Mouse (Mus musculus): ENCODE results near the gene Necap2.

Gene Necap2

GRCm38 (mm10) chr4:141073661-141074060 is 4.5 kb downstream of the Necap2 start:
- DNase-seq (ENCODE audit: low spot score): peak; percentile 61

DNA sequence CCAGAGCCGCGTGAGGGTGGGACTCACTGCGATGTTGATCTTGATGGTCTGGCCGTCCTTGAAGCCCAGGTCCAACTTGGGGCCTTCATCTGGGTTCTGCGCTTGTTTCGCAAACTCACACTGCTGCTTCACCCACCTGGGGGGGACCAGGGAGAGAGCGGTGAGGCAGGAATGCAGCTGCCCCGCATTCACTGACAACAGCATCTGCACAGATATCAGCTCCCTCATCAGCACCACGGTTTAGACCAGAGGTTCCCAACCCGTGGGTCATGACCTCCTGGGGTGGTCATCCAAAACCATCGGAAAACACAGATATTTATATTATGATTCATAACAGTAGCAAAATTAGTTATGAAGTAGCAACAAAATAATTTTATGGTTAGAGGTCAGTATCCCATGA is 5.7 kb downstream of the Necap2 start:
- DNase-seq (ENCODE audit: low spot score): no peak

- no peak for DNase-seq (ENCODE audit: low spot score)
Observed at GRCm38 (mm10) chr4:141069731-141070130, 8.4 kb downstream of the Necap2 start.

DNA sequence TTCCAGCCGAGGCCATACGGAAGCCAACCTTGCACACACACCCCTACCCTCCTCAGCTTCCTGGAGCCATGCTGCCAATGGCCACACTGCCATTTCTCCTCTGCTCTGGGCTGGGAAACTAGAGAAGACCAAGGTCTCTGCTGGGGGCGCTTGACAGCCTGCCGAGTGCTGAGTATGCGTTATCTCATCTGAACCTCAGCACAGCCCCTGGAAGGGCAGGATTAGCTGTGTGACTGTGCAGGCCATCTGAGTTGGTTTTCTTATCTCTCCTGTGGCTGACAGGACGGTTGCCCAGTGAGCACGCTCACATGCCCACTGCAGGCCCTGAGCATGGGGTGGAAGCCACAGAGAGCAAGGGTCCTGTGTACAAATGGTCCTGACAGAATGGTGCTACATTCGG is 9.5 kb downstream of the Necap2 start:
- DNase-seq (ENCODE audit: low spot score): no peak

DNA sequence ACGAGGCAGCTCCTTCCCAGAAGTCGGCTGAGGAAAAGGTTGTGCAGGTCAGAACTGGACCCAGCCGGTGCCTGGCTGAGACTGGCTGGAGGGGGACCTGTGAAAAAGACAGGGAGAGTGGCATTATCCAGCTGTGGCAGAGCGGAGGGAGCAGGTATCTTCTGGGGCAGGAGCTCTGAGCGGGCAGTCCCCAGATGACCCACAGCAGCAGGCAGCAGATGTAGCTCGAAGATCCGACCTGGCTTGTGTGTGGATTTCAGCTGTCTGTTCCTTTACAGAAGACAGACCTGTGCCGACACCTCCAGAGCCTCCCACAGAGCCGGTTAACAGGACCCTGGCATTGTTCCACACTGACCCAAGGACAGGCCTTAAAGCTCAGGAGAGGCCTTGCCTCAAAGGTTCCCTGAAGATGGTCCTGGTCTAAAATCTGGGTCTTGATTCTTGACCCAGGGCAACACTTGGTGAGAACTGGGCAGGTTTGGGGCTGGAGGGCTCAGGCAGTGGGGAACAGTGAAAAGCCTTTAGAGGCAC is 10.6 kb downstream of the Necap2 start:
- DNase-seq (ENCODE audit: low spot score): no peak

- peak; percentile 36 for DNase-seq (ENCODE audit: low spot score)
Observed at GRCm38 (mm10) chr4:141066709-141067515, 11.2 kb downstream of the Necap2 start.

DNA sequence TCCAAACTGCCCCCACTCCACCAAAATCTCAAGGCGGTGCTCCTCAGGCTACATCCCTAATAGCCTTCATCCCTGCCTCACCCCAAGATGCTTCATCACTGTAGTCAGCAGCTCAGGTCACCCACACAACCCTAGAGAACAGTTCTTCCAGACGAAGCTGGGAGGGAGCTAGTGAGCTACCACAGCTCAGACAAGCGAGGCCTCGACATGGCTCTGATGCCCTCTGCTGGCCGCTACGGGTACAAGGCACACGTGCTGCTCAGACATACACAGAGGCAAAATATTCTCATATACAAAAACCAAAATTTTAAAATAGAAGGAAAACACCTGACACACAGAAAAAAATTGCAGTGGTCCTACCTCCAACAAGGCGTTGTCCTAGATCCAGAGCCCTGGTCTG is 13.0 kb downstream of the Necap2 start:
- peak; percentile 87 for DNase-seq (ENCODE audit: low spot score)

- no peak for DNase-seq (ENCODE audit: low spot score)
Observed at GRCm38 (mm10) chr4:141064104-141064659, 14.0 kb downstream of the Necap2 start.

- peak; percentile 97 for DNase-seq (ENCODE audit: low spot score)
Observed at GRCm38 (mm10) chr4:141060426-141061301, 17.5 kb downstream of the Necap2 start, which contains the start of gene Crocc. Gene Crocc, minus strand, starts transcription at chr4:141060550.

GRCm38 (mm10) chr4:141059616-141060425 is 18.3 kb downstream of the Necap2 start:
- no peak for DNase-seq (ENCODE audit: low spot score)

DNA sequence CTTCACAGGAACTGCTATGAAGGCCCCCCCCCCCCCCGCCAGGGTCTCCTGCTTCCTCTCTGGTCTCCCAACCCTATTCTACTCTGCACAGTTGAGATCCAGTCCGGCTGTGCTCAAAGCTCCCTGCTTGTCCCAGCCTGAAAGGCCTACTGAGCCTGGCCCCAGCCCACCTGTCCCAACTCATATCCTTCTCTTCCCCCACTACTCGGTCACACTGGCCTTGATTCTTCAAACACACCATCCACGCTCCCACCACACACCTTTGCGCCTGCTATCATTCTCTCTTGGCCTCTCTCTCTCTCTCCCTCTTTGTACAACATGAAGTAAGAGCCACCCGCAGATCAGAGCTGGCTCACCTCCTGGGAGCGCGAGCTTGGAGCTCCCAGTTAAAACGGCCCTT is 19.3 kb downstream of the Necap2 start:
- no peak for DNase-seq (ENCODE audit: low spot score)

GRCm38 (mm10) chr4:141056970-141057369 is 21.2 kb downstream of the Necap2 start:
- no peak for DNase-seq (ENCODE audit: low spot score)

- DNase-seq (ENCODE audit: low spot score): no peak
Observed at GRCm38 (mm10) chr4:141053568-141054161, 24.5 kb downstream of the Necap2 start.

- DNase-seq (ENCODE audit: low spot score): no peak
Observed at GRCm38 (mm10) chr4:141053138-141053537, 25.0 kb downstream of the Necap2 start.

DNA sequence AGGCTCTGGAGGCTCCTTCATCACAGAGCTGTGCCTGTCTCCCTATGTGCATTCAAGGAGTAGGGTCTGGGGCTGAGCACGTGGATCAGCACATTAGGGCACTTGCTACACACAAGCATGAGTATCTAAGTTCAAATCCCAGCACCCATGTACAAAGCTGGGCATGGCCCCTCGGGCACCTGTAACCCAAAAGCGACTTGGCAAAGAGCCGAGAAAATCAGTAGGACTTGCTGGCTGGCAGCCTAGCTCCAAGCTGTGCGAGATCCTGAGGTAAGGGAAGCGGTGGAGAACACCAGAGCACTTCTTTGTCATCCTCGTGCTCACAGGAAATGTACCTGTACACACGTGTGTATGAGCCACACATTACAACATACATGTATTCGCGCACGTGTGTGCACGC is 25.7 kb downstream of the Necap2 start:
- no peak for DNase-seq (ENCODE audit: low spot score)

- DNase-seq (ENCODE audit: low spot score): no peak
Observed at GRCm38 (mm10) chr4:141049476-141049835, 28.7 kb downstream of the Necap2 start.

DNA sequence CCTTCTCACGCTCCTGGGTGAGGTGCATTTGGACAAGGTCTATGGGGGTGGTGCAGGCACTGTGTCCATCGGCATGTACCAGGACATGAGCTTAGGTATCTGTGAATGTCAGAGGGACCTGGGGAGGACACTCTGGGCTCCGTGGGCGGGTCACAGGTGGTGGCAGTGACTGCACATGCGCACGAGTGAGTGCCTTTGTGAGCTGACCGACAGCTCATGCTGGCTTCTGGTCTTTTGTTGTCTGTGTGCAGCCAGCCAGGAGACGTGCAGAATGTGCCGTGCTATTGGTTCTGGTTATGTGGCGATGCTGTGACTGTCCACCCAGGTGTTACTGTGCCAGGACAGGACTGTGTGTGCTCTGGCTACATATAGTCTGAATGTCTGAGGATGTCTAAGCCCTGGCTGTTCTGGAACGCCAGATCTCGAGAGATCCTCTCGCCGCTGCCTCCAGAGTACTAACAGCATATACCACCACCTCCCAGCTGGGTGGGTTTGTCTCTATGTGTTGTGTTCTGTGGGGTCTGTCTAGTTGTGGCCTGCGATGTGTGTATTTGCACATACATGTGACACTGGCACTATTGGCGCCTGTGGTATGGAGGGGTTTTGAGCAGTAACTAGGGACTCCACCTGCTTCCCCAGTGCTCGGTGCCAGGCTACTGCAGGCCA is 29.2 kb downstream of the Necap2 start:
- no peak for DNase-seq (ENCODE audit: low spot score)

GRCm38 (mm10) chr4:141044816-141045215 is 33.3 kb downstream of the Necap2 start:
- DNase-seq (ENCODE audit: low spot score): peak; percentile 26

- no peak for DNase-seq (ENCODE audit: low spot score)
Observed at GRCm38 (mm10) chr4:141041117-141041516, 37.0 kb downstream of the Necap2 start.
